Mouse (Mus musculus) liver, embryonic 11.5 days (tissue): ENCODE results near the gene Atg4b. TPM values are rescaled to one million over a fixed set of nuclear protein-coding genes. Genes with fewer than 3 reads are reported as not detected.
A peak's percentile ranks its signal among the peaks of the same experiment; 100 is the strongest.
"Not testable (repeated sequence)": the region's sequence is repeated elsewhere in the genome, so short reads cannot be mapped to it uniquely, and the experiment has no call there.

Experiments
- ATAC-seq: fragments of 200-750 bp; cut with Nextera tagmentation; replicated peaks from 2 replicates; pipeline ENCODE4 v1.8.0; 2017; ENCODE audit warnings: moderate number of reproducible peaks, mild to moderate bottlenecking, moderate TSS enrichment, moderate library complexity; ENCODE audit not compliant: low FRiP score
- DNase-seq: peaks from one replicate; pipeline ENCODE4 v3.0.0-alpha.2; 2017; ENCODE audit warnings: low spot score
- H3K27ac ChIP-seq: fragments of 300-500 bp; sonication (generic); 2 replicates; pipeline ENCODE4 v1.5.1; 2014; ENCODE audit warnings: mild to moderate bottlenecking, low read depth, low read length, control low read depth
- H3K27me3 ChIP-seq: fragments of 300-500 bp; sonication (generic); replicated peaks from 2 replicates; pipeline ENCODE4 v1.6.1; 2014; ENCODE audit warnings: low read length, mixed read lengths; ENCODE audit not compliant: control insufficient read depth, insufficient read depth
- H3K36me3 ChIP-seq: fragments of 300-500 bp; sonication (generic); 2 replicates; pipeline ENCODE4 v1.6.1; 2014; ENCODE audit warnings: mild to moderate bottlenecking, low read length, moderate library complexity, mixed read lengths; ENCODE audit not compliant: control insufficient read depth, insufficient read depth
- H3K4me1 ChIP-seq: fragments of 300-500 bp; sonication (generic); replicated peaks from 2 replicates; pipeline ENCODE4 v1.6.1; 2014; ENCODE audit warnings: low read length, mixed read lengths; ENCODE audit not compliant: control insufficient read depth, insufficient read depth
- H3K4me2 ChIP-seq: fragments of 300-500 bp; sonication (generic); 2 replicates; pipeline ENCODE4 v1.6.1; 2014; ENCODE audit warnings: mild to moderate bottlenecking, control low read depth, moderate library complexity
- H3K4me3 ChIP-seq: fragments of 300-500 bp; sonication (generic); 2 replicates; pipeline ENCODE4 v1.5.1; 2014; ENCODE audit warnings: low read depth, low read length, control low read depth
- H3K9ac ChIP-seq: fragments of 300-500 bp; sonication (generic); 2 replicates; pipeline ENCODE4 v1.6.1; 2014; ENCODE audit warnings: low read depth, low read length, control low read depth
- H3K9me3 ChIP-seq: fragments of 300-500 bp; sonication (generic); 2 replicates; pipeline ENCODE4 v1.6.1; 2016; ENCODE audit warnings: low read length, inconsistent platforms, mixed read lengths; ENCODE audit not compliant: control insufficient read depth
- WGBS: fragments of 180-500 bp; shearing (Covaris S2); extraction: QIAGEN DNeasy Blood & Tissue Kit; methylation state at CpG from one replicate; pipeline ENCODE4 v1.1.7; 2014; 5-methylcytosine and 5-hydroxymethylcytosine counted together
- polyA plus RNA-seq: library from polyadenylated mRNA; unstranded; fragments of >200 nt; fragmentation: Nextera tagmentation; extraction: Ambion mirVana; gene quantifications from 2 replicates; pipeline ENCODE4 v1.2.1, GENCODE M21; 2014

Atg4b gene
- polyA plus RNA-seq, 1 experiment from 2014 or later: 86.2 TPM

GRCm38 (mm10) chr1:93763531-93763930 lies 12.2 kb downstream of the Atg4b start:
- DNase-seq, H3K27ac ChIP-seq, H3K9me3 ChIP-seq, H3K9ac ChIP-seq, H3K36me3 ChIP-seq, H3K27me3 ChIP-seq, H3K4me3 ChIP-seq, H3K4me2 ChIP-seq, H3K4me1 ChIP-seq: not testable (repeated sequence)
- 0 out of 2 replicates have a peak, but pooled peaks have one; percentile 40 for ATAC-seq
- WGBS: 78% methylated on average over 3 of the region's 3 CpGs

GRCm38 (mm10) chr1:93764871-93765591 lies 13.7 kb downstream of the Atg4b start:
- Histone ChIP-seq H3K36me3 (peaks cover 13% of the 10 kb centered on the region), H3K4me2 (no peak overlapping the region), H3K9me3 (no peaks in the 10 kb centered on the region), H3K4me1 (no peaks in the 10 kb centered on the region), H3K4me3 (no peak overlapping the region), H3K27me3 (no peaks in the 10 kb centered on the region), H3K9ac (no peak overlapping the region), H3K27ac (no peak overlapping the region)
- 86% methylated on average over 9 of the region's 9 CpGs for WGBS
- no peak for DNase-seq
- no peak for ATAC-seq

GRCm38 (mm10) chr1:93767600-93767999 lies 16.3 kb downstream of the Atg4b start:
- no peaks in the 10 kb centered on the region for H3K27me3 ChIP-seq
- WGBS: 86% methylated on average over 6 of the region's 6 CpGs
- no peak overlapping the region for H3K4me2 ChIP-seq
- DNase-seq: no peak
- no peak overlapping the region for H3K4me3 ChIP-seq
- H3K9ac ChIP-seq: no peak overlapping the region
- no peak overlapping the region for H3K27ac ChIP-seq
- no peaks in the 10 kb centered on the region; the same call in 1 of the 2 replicates for H3K9me3 ChIP-seq
- no peak for ATAC-seq
- no peaks in the 10 kb centered on the region for H3K4me1 ChIP-seq
- H3K36me3 ChIP-seq: peaks cover 16% of the 10 kb centered on the region

- Histone ChIP-seq H3K4me3 (no peak overlapping the region), H3K27ac (no peak overlapping the region), H3K27me3 (no peaks in the 10 kb centered on the region), H3K4me1 (no peaks in the 10 kb centered on the region), H3K36me3 (peaks cover 26% of the 10 kb centered on the region), H3K4me2 (no peak overlapping the region), H3K9me3 (no peaks in the 10 kb centered on the region; the same call in 1 of the 2 replicates), H3K9ac (no peak overlapping the region)
- ATAC-seq: no peak
- 91% methylated on average over 3 of the region's 3 CpGs for WGBS
- no peak for DNase-seq
These were observed 18.6 kb downstream of the Atg4b start for GRCm38 (mm10) chr1:93769901-93770300.

GRCm38 (mm10) chr1:93776686-93777085 lies 25.4 kb downstream of the Atg4b start:
- Histone ChIP-seq H3K9me3 (no peaks in the 10 kb centered on the region), H3K4me1 (no peaks in the 10 kb centered on the region), H3K9ac (no peak overlapping the region), H3K4me2 (no peak overlapping the region), H3K36me3 (peaks cover 44% of the 10 kb centered on the region), H3K27ac (no peak overlapping the region), H3K27me3 (no peaks in the 10 kb centered on the region), H3K4me3 (no peak overlapping the region)
- DNase-seq (no peak), ATAC-seq (no peak)
- WGBS: 90% methylated on average over 5 of the region's 5 CpGs

- no peak for ATAC-seq
- no peak overlapping the region for H3K4me2 ChIP-seq
- DNase-seq: no peak
- no peak overlapping the region for H3K27ac ChIP-seq
- WGBS: 88% methylated on average over 2 of the region's 2 CpGs
- no peaks in the 10 kb centered on the region for H3K4me1 ChIP-seq
- H3K9ac ChIP-seq: no peak overlapping the region
- no peaks in the 10 kb centered on the region for H3K27me3 ChIP-seq
- H3K36me3 ChIP-seq: peaks cover 62% of the 10 kb centered on the region
- no peaks in the 10 kb centered on the region for H3K9me3 ChIP-seq
- H3K4me3 ChIP-seq: no peak overlapping the region
These were observed 35.6 kb downstream of the Atg4b start for GRCm38 (mm10) chr1:93786912-93787311.

- H3K4me3 ChIP-seq: no peak overlapping the region
- H3K36me3 ChIP-seq: peaks cover 61% of the 10 kb centered on the region
- H3K4me1 ChIP-seq: peaks cover 4% of the 10 kb centered on the region; the same call in 1 of the 2 replicates
- no peaks in the 10 kb centered on the region for H3K9me3 ChIP-seq
- H3K4me2 ChIP-seq: no peak overlapping the region
- no peaks in the 10 kb centered on the region for H3K27me3 ChIP-seq
- DNase-seq (no peak), ATAC-seq (no peak)
- WGBS: 92% methylated on average over 8 of the region's 8 CpGs
- no peak overlapping the region for H3K27ac ChIP-seq
- no peak overlapping the region for H3K9ac ChIP-seq
These were observed 43.2 kb downstream of the Atg4b start for GRCm38 (mm10) chr1:93794526-93794925.

- no peak overlapping the region for H3K27ac ChIP-seq
- no peak for DNase-seq
- H3K9ac ChIP-seq: no peak overlapping the region
- ATAC-seq: no peak
- H3K4me1 ChIP-seq: peaks cover 10% of the 10 kb centered on the region
- no peaks in the 10 kb centered on the region for H3K9me3 ChIP-seq
- 89% methylated on average over 8 of the region's 8 CpGs for WGBS
- no peak overlapping the region for H3K4me3 ChIP-seq
- H3K4me2 ChIP-seq: no peak overlapping the region
- no peaks in the 10 kb centered on the region for H3K27me3 ChIP-seq
- peaks cover 59% of the 10 kb centered on the region for H3K36me3 ChIP-seq
These were observed 44.6 kb downstream of the Atg4b start for GRCm38 (mm10) chr1:93795886-93796285.
